Mouse (Mus musculus) neutrophil, adult 5-6 weeks (primary cell): Measurements from ENCODE around the gene Cd164l2. TPM values are rescaled to one million over a fixed set of nuclear protein-coding genes. Genes with fewer than 3 reads are reported as not detected.

Experiments
- ATAC-seq: fragments of 151-379, 151-347 bp; 2 replicates; pipeline ENCODE4 v1.8.0; 2017; ENCODE audit warnings: mild to moderate bottlenecking, moderate TSS enrichment; ENCODE audit not compliant: insufficient number of reproducible peaks, poor library complexity, low FRiP score, severe bottlenecking; ENCODE audit errors: extremely low read depth
- total RNA-seq: library from RNA; stranded (forward); fragments of 200-1000 nt; gene quantifications from 2 replicates; pipeline ENCODE4 v1.2.3, GENCODE M21; 2017

Cd164l2 gene
- total RNA-seq, 1 experiment from 2014 or later: 2.9 TPM

DNA sequence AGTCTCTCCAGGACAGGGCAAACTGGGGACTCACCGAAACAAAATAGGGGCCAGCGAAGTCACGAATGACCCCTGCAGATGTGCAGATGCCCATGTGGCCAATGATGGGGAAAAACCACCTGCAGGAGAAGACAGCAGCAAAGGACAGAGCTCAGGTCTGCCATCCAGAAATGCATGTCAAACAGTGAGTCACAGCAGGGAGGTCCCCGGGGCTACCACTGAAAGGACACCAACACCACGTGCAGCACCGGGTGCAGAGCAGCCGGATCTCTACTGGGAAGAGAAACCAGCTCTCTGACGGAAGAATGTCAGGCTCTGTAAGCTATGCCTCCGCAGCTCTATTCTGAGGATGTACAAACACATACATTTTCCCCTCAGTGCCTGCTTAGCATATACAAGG, 59.0 kb downstream of the Cd164l2 start:
- no peak for ATAC-seq

Other genes with a start within 250 kb of the Cd164l2 start
- 301 and 321 TPM in 2 replicates for gene Fgr, start 238.0 kb upstream of the Cd164l2 start, total RNA-seq
- 9.1 and 13.5 TPM in 2 replicates for gene Ahdc1, start 200.9 kb upstream of the Cd164l2 start, total RNA-seq
- gene Wasf2, start 81.6 kb upstream of the Cd164l2 start, total RNA-seq: 89.1 and 105 TPM in 2 replicates
- gene Gpr3, start 405 bp downstream of the Cd164l2 start, total RNA-seq: not detected in 2 replicates
- gene Map3k6, start 28.7 kb downstream of the Cd164l2 start, total RNA-seq: 1.0 and 2.9 TPM in 2 replicates
- 2.9 and 5.0 TPM in 2 replicates for gene Sytl1, start 51.0 kb downstream of the Cd164l2 start, total RNA-seq
- gene Tmem222, start 65.7 kb downstream of the Cd164l2 start, total RNA-seq: 17.1 and 18.0 TPM in 2 replicates
- 23.0 and 26.6 TPM in 2 replicates for gene Wdtc1, start 141.3 kb downstream of the Cd164l2 start, total RNA-seq
- 15.8 and 22.7 TPM in 2 replicates for gene Slc9a1, start 157.6 kb downstream of the Cd164l2 start, total RNA-seq